Mouse (Mus musculus): ENCODE data around the gene Mrps6.

DNA sequence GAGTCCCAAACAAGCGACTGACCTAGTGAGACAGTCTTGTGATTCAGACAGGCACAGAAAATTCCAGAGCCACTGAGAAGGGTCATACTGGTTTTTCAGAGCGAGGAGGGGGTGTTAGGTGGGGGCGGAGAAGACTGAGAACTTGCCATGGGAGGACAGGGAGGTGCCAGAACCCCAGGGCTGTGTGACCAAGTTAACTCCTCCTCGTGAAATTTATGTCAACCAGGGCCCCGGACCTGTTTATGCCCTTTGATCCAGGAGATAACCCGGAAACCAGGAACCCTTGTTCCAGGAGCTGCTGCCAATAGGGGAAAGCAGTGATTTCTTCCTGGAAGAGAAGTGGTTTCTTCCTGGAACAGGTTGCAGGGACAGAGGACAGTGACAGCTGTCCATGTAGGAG is 101.0 kb downstream of the Mrps6 start:
- TF ChIP-seq USF2 (IDR thresholded peaks at IDR 0.05; ENCODE audit: borderline replicate concordance in 1 of 2, insufficient read depth in 1 of 2, low read depth in 1 of 2, low read length in 2 of 2) (no peak), MEF2A (IDR thresholded peaks at IDR 0.05; ENCODE audit: extremely low read depth, insufficient replicate concordance, low read depth, low read length, poor library complexity, severe bottlenecking) (no peak), RAD21 (IDR thresholded peaks at IDR 0.05; ENCODE audit: low read depth, low read length) (no peak), CTCF (IDR thresholded peaks at IDR 0.05 in 2 of 3, conservative IDR thresholded peaks at IDR 0.05 in 1 of 3; ENCODE audit: control insufficient read depth in 1 of 3, insufficient read depth in 1 of 3, low read depth in 2 of 3, low read length in 3 of 3, poor library complexity in 1 of 3, severe bottlenecking in 1 of 3) (no peak), POLR2A (IDR thresholded peaks at IDR 0.05; ENCODE audit: control insufficient read depth in 1 of 2, insufficient read depth in 1 of 2, low read depth in 1 of 2, low read length in 2 of 2, poor library complexity in 1 of 2) (no peak), EP300 (IDR thresholded peaks at IDR 0.05; ENCODE audit: low read depth in 1 of 2, low read length in 2 of 2) (no peak), MAX (IDR thresholded peaks at IDR 0.05; ENCODE audit: low read length) (no peak), TCF12 (IDR thresholded peaks at IDR 0.05; ENCODE audit: low read depth, low read length) (no peak), MAFK (IDR thresholded peaks at IDR 0.05; ENCODE audit: borderline replicate concordance, low read depth, low read length) (no peak), ZKSCAN1 (IDR thresholded peaks at IDR 0.05; ENCODE audit: low read depth, low read length) (no peak), ETS1 (IDR thresholded peaks at IDR 0.05; ENCODE audit: low read depth, low read length) (no peak), BHLHE40 (IDR thresholded peaks at IDR 0.05; ENCODE audit: borderline replicate concordance, low read depth, low read length) (no peak), KAT2A (conservative IDR thresholded peaks at IDR 0.05; ENCODE audit: low read depth, low read length) (no peak)

All from MEL (cell line).